Mouse (Mus musculus): ENCODE data around the gene Ccr3.
A peak's percentile ranks its signal among the peaks of the same experiment; 100 is the strongest.
"Not testable (repeated sequence)": the region's sequence is repeated elsewhere in the genome, so short reads cannot be mapped to it uniquely, and the experiment has no call there.

Ccr3 gene

GRCm38 (mm10) chr9:124021672-124022071 lies at the start of gene Ccr3:
TSS of gene Ccr3 (plus strand) at chr9:124021972.
- DNase-seq, result no peak

- no peak for DNase-seq
These were observed 46.1 kb upstream of the Ccr3 start for GRCm38 (mm10) chr9:123975630-123976029.

GRCm38 (mm10) chr9:123976876-123977663 lies 44.7 kb upstream of the Ccr3 start:
- no peak for DNase-seq

GRCm38 (mm10) chr9:123978308-123978707 lies 43.5 kb upstream of the Ccr3 start, which contains the start of gene Ccr1l1:
TSS of gene Ccr1l1 (minus strand) at chr9:123978408.
- no peak for DNase-seq

GRCm38 (mm10) chr9:123980858-123981475 lies 40.8 kb upstream of the Ccr3 start:
- DNase-seq, result not testable (repeated sequence)

DNA sequence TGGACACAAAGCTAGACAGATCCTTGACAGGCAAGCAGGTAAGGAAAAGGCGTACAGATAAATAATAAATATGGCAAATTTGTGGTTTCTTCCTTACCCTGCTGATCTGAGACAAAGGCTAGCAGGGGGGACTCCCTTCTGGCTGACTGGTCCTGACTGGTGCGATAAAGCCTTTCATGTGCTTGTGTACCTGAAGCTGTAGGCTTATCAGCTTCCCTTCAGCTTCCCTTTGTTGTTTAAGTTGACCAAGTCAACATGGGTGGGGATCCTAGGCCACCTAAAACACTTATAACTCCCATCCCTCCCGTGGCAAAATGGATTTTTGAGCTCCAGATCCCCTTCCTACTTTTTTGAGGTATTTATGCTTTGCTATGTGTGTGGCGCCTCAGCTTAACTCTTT lies 39.9 kb upstream of the Ccr3 start:
- no peak for DNase-seq

- no peak for DNase-seq
These were observed 39.1 kb upstream of the Ccr3 start for GRCm38 (mm10) chr9:123982720-123983119.

- DNase-seq, result no peak
These were observed 36.8 kb upstream of the Ccr3 start for GRCm38 (mm10) chr9:123984943-123985342.

DNA sequence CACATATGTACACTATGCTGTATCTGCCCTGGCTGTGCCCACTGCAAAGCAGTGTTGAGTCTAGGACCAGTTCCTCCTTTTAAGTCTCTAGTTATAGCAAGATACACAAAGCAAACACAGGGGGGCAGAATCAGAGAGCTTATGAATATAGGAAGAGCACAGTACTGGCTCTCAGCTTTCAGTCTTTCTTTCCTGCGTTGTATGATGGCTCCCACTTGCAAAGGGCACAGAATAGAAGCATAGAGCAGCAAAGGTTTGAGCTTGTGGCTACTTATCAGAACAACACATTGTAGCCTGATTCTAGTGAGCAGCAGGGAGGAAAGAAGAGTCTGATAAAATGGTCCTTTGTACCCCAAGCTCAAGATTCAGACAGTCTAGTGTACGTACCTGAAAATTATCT lies 35.6 kb upstream of the Ccr3 start:
- no peak for DNase-seq

DNA sequence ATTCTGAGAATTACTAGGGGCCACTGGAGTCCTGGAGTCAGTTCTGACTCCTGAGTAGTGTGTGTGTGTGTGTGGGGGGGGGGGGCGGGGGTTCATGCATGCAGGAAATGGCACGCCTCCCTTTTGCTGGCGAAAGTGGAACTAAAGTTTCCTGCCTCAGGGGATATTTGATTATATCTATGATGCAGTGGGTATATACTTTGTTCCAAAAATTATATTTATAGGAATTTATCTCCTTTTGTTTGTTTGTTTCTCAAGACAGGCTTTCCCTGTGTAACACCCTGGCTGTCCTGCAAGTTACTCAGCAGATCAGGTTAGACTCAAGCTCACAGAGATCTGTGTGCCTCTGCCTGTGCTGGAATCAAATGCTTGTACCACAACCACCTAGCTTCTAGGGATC lies 32.1 kb upstream of the Ccr3 start:
- no peak for DNase-seq

DNA sequence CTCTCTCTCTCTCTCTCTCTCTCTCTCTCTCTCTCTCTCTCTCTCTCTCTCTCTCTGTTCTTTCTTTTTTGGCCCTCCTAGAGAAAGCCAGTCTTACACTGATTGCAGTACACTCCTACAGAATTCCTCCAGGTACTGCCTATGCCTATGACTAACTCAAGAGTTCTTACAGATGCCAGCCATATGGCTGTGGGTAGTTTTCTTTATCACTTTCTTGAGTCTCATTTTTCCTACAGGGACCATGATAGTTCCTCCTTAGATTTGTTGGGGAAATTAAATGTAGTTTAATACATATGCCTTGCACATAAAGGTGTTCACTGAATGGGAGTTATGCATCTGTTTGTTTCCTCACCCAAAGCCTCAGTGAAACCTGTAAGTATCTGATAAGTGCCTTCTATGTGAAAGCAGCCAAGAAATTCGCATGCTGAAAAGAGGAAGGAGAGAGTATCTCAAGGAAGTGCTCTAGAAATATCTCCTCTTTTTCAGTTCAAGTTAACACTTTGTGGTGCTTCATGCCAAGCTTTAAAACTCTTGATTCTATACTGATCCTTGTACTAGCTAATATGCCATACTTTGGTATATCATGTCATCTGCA lies 30.4 kb upstream of the Ccr3 start:
- DNase-seq, result no peak

DNA sequence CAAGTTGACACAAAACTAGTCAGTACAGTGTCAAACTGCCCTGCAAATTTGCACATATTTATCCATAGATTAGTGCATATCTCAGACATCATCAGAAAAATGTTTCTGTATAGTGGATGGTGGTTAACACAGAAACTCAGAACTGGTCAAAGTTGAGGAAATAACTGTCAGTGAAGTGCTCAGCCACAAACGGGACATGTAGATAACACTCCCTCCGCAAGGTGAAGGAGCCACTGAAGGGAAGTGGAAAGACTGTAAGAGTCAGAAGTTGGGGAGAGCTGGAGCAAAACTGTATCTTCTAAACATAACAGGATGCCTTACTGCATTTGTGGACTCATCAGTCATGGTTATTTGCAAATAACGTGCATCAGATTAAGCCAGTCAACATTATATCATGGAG lies 24.1 kb upstream of the Ccr3 start:
- DNase-seq, result no peak

DNA sequence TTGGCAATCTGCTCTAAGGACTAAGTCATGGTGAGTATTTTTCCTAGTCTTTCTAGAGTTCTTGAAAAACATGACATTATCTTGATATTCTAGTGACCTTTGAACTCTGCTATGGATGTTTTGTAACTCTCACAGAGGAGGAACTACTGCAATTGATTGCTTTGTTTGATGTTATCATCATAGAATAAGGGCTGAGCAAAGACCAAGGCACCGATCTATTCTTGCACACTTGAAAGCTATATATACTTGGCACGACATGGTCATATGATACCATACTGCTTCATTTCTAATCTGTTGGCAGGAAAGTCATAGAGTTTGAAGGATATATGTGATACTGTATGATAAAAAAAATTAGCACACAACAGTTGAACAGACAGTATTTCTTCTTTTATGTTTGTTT lies 22.0 kb upstream of the Ccr3 start:
- DNase-seq, result no peak

- no peak for DNase-seq
These were observed 9.1 kb upstream of the Ccr3 start for GRCm38 (mm10) chr9:124012691-124013090.

- no peak for DNase-seq
These were observed 8.5 kb upstream of the Ccr3 start for GRCm38 (mm10) chr9:124013270-124013669.

GRCm38 (mm10) chr9:124014985-124015652 lies 6.7 kb upstream of the Ccr3 start:
- no peak for DNase-seq

DNA sequence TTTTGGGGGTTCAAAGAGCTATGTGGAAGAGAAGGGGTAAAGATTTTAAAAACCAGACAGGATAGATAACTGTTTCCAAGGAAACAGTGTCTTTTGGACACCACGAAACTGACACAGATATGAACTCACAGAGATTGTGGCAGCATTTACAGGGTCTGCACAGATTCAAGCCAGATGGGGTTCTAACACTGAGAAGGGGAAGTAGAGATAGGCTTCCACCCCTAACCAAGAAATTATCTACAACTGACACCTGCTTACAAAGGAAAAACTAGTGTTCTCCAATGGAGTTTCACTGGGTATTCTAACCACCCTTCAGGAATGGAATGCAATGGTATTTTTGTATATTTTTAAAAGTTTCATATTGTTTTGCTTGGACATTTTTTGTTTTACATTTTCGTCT lies 5.7 kb upstream of the Ccr3 start:
- DNase-seq, result no peak

DNA sequence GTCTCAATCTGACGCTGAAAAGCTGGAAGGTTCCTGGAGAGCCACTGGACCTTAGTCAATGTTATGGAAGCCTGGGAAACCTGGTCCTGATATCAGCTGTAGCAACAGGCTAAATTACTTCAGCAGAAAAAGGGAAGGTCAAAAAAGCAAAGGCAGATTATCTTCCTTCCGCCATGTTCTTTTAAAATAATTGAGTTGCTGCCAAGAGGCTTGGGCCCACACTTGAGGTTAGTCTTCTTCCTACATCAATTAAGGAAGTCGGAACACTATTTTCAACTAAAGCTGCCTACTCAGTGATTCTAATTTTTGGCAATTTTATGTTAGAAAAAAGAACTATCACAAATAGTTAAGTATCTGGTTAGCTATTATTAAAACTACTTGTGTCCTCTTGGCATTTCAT lies 1.9 kb upstream of the Ccr3 start:
- DNase-seq, result no peak

DNA sequence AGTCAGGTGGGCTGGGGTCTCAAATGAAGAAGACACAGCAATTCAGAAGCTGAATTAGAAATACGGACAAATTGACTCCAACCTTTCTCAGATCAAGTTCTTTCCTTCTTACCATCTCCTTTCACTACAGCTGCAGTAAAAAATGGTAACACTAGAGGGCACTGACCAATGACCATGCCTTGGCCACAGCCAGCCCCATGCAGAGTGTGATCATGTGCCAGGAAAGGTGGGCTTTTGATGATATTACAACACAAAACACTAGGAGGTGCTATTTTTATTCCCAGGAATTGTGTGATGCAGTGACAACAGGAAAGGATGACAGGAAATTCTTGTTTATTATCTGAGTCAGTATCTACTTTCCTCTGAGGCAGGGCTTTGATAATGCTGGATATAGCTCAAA lies 11.6 kb downstream of the Ccr3 start:
- peak in 1 of 2 experiments; percentile 6 for DNase-seq

DNA sequence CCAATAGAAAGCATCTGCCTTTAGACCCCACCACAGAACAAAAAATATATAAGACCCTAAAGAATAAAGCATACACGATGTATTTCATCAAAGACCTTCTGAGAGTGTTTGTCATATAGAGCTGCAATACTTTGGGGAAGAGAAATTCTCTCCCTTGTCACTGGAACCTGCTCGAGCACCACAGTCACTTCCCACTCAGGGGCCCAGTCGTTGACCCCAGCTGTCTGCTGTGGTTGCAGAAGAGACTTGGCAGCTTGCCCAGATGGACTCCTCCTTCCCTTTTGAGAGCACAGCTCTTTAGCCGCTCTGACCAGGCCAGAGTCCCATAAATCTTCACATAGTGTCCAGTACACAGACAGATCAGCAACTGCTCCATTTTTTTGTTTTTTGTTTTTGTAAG lies 15.9 kb downstream of the Ccr3 start:
- peak; percentile 67 to 75 for DNase-seq

GRCm38 (mm10) chr9:124038158-124038582 lies 16.4 kb downstream of the Ccr3 start:
- no peak for DNase-seq

- no peak for DNase-seq
These were observed 17.2 kb downstream of the Ccr3 start for GRCm38 (mm10) chr9:124038949-124039348.

GRCm38 (mm10) chr9:124040932-124041331 lies 19.2 kb downstream of the Ccr3 start:
- no peak for DNase-seq

- DNase-seq, result no peak
These were observed 31.8 kb downstream of the Ccr3 start for GRCm38 (mm10) chr9:124053532-124053931.

Data from kidney, adult 8-10 months (tissue).